Mouse (Mus musculus): ENCODE measurements around the gene Rtkn2. TPM values are rescaled to one million over a fixed set of nuclear protein-coding genes. Genes with fewer than 3 reads are reported as not detected.
"Not testable (repeated sequence)": the region's sequence is repeated elsewhere in the genome, so short reads cannot be mapped to it uniquely, and the experiment has no call there.

The Rtkn2 gene
- polyA plus RNA-seq, 1 experiment, result 2.0 TPM

DNA sequence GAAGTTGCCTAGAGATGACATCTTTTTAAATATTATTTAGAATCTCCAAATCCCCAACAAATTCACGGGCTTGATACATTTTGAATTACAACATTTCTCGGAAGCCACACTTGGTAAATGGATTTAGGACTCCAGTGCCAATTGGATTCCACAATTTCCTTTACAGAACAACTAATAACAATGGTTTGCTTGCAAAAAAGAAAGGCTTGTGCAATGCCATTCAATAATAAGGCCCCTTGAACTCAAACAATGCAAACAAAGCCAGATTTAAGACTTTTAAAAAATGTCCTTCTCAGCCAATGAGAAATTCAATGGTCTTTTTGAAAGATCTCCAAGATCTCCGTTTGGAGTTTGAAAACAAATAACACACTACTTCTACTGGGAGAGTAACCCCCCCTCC, 114.1 kb downstream of the Rtkn2 start:
- WGBS, result 79% methylated on average over 3 of the region's 3 CpGs
- H3K4me3 ChIP-seq (replicated peaks; ENCODE audit: insufficient read depth, low read depth, low read length), result no peak overlapping the region
- no peak for DNase-seq
- H3K27ac ChIP-seq (ENCODE audit: insufficient read depth, low read length), result no peak overlapping the region
- peaks cover 7% of the 10 kb centered on the region; the same call in 1 of the 2 replicates for H3K4me1 ChIP-seq (ENCODE audit: control insufficient read depth, insufficient read depth, low read length)
- TF ChIP-seq CTCF (IDR thresholded peaks at IDR 0.05; ENCODE audit: borderline replicate concordance, insufficient read depth, low read depth, low read length) (no peak), POLR2A (IDR thresholded peaks at IDR 0.05; ENCODE audit: borderline replicate concordance, insufficient read depth, low read length) (no peak)
- no peaks in the 10 kb centered on the region for H3K27me3 ChIP-seq (ENCODE audit: control insufficient read depth, insufficient read depth, low read length)

GRCm38 (mm10) chr10:68095136-68095535, 115.8 kb downstream of the Rtkn2 start:
- no peaks in the 10 kb centered on the region for H3K27me3 ChIP-seq (ENCODE audit: control insufficient read depth, insufficient read depth, low read length)
- no peak overlapping the region for H3K4me3 ChIP-seq (replicated peaks; ENCODE audit: insufficient read depth, low read depth, low read length)
- TF ChIP-seq POLR2A (IDR thresholded peaks at IDR 0.05; ENCODE audit: borderline replicate concordance, insufficient read depth, low read length) (no peak), CTCF (IDR thresholded peaks at IDR 0.05; ENCODE audit: borderline replicate concordance, insufficient read depth, low read depth, low read length) (no peak)
- H3K27ac ChIP-seq (ENCODE audit: insufficient read depth, low read length), result no peak overlapping the region
- DNase-seq, result no peak
- 91% methylated on average over 2 of the region's 2 CpGs for WGBS
- H3K4me1 ChIP-seq (ENCODE audit: control insufficient read depth, insufficient read depth, low read length), result peaks cover 7% of the 10 kb centered on the region; the same call in 1 of the 2 replicates

DNA sequence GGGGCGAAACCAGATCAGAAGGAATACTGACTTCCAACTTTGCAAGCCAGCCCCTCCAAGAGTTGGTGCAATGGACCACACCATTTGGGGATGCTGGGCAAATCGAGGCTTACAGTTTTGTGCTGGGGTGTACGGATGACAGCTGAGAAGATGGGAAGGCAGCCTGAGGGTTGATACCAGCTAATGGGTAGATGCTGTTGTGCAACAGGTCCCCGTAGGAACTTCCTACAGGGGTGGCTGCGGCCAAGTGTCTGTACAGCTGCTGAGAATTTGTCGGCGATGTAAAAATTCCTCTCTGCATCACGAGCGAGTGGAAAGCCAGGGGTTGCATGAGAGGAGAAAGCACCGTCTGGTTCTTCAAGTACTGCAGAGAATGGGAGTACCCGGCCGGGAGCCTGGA, 117.0 kb downstream of the Rtkn2 start:
- Histone ChIP-seq H3K27ac (ENCODE audit: insufficient read depth, low read length) (no peak overlapping the region), H3K4me1 (ENCODE audit: control insufficient read depth, insufficient read depth, low read length) (no peaks in the 10 kb centered on the region), H3K4me3 (replicated peaks; ENCODE audit: insufficient read depth, low read depth, low read length) (no peak overlapping the region), H3K27me3 (ENCODE audit: control insufficient read depth, insufficient read depth, low read length) (no peaks in the 10 kb centered on the region)
- TF ChIP-seq POLR2A (IDR thresholded peaks at IDR 0.05; ENCODE audit: borderline replicate concordance, insufficient read depth, low read length) (no peak), CTCF (IDR thresholded peaks at IDR 0.05; ENCODE audit: borderline replicate concordance, insufficient read depth, low read depth, low read length) (no peak)
- 94% methylated on average over 12 of the region's 12 CpGs for WGBS
- no peak for DNase-seq

- Histone ChIP-seq H3K27ac (ENCODE audit: insufficient read depth, low read length) (no peak overlapping the region), H3K27me3 (ENCODE audit: control insufficient read depth, insufficient read depth, low read length) (no peaks in the 10 kb centered on the region), H3K4me3 (replicated peaks; ENCODE audit: insufficient read depth, low read depth, low read length) (no peak overlapping the region), H3K4me1 (ENCODE audit: control insufficient read depth, insufficient read depth, low read length) (0 out of 2 replicates have a peak, but pooled peaks cover 2% of the 10 kb centered on the region)
- TF ChIP-seq POLR2A (IDR thresholded peaks at IDR 0.05; ENCODE audit: borderline replicate concordance, insufficient read depth, low read length) (no peak), CTCF (IDR thresholded peaks at IDR 0.05; ENCODE audit: borderline replicate concordance, insufficient read depth, low read depth, low read length) (no peak)
- WGBS, result 83% methylated on average over 19 of the region's 19 CpGs
- no peak for DNase-seq
Measured at GRCm38 (mm10) chr10:68097821-68098675, 118.7 kb downstream of the Rtkn2 start.

DNA sequence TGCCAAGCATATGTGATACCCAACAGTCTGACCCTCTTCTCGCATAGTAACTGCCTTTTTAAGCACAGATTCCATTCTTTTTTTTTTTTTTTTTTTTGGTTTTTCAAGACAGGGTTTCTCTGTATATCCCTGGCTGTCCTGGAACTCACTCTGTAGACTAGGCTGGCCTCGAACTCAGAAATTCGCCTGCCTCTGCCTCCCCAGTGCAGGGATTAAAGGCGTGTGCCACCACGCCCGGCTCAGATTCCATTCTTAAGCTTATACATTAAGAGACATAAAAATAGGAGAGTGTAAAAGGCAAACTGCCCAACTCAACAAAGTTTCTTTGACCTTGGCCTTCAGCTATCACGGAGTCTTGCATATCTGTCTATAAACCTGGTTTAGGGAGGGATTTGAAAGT, 120.4 kb downstream of the Rtkn2 start:
- not testable (repeated sequence) for H3K4me3 ChIP-seq (replicated peaks; ENCODE audit: insufficient read depth, low read depth, low read length); H3K27ac ChIP-seq (ENCODE audit: insufficient read depth, low read length); H3K4me1 ChIP-seq (ENCODE audit: control insufficient read depth, insufficient read depth, low read length); H3K27me3 ChIP-seq (ENCODE audit: control insufficient read depth, insufficient read depth, low read length); DNase-seq
- WGBS, result 94% methylated on average over 7 of the region's 7 CpGs

DNA sequence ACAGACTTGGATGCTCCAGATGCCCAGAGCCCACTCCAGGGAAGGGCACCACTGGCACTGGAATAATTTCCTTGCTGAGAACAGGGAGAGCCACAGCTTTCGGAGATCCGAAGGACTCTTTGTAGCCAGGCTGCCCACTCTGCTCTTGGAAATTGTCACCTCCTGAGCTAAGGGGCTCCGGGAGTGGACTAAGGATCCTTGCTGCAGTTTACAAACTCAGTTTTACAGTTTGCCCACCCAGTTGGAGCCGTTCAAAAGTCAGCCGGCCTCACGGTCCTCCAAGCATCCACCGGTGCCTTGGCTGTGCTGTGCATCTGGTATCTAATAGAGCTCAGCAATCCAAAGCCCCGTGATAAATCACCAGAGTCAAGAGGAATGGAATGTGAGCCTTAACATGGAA, 121.1 kb downstream of the Rtkn2 start:
- H3K4me3 ChIP-seq (replicated peaks; ENCODE audit: insufficient read depth, low read depth, low read length), result no peak overlapping the region
- 0 out of 2 replicates have a peak, but pooled peaks cover 2% of the 10 kb centered on the region for H3K4me1 ChIP-seq (ENCODE audit: control insufficient read depth, insufficient read depth, low read length)
- DNase-seq, result no peak
- WGBS, result 75% methylated on average over 8 of the region's 8 CpGs
- TF ChIP-seq POLR2A (IDR thresholded peaks at IDR 0.05; ENCODE audit: borderline replicate concordance, insufficient read depth, low read length) (no peak), CTCF (IDR thresholded peaks at IDR 0.05; ENCODE audit: borderline replicate concordance, insufficient read depth, low read depth, low read length) (no peak)
- no peaks in the 10 kb centered on the region for H3K27me3 ChIP-seq (ENCODE audit: control insufficient read depth, insufficient read depth, low read length)
- no peak overlapping the region for H3K27ac ChIP-seq (ENCODE audit: insufficient read depth, low read length)

DNA sequence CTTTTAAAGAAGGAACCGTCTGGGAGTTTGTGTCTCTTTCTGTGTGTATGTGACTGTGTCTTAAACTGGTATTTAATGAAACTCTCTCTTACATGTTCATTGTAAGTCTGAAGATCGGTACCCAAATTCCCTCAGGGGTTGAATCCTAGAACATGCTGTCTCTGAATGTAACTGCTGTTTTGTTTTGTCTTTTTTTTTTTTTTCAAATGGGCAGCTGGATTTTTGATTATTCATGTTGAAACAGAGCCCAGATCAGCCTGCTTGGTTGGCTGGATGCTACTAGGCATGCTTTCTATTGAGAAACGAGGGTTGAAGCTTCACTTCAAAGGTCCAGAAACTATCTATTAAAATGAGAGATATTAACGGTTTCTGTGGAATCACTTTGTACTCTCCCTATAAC, 121.9 kb downstream of the Rtkn2 start:
- no peak for DNase-seq
- 0 out of 2 replicates have a peak, but pooled peaks cover 2% of the 10 kb centered on the region for H3K4me1 ChIP-seq (ENCODE audit: control insufficient read depth, insufficient read depth, low read length)
- 49% methylated on average over 4 of the region's 4 CpGs for WGBS
- H3K27ac ChIP-seq (ENCODE audit: insufficient read depth, low read length), result no peak overlapping the region
- no peaks in the 10 kb centered on the region for H3K27me3 ChIP-seq (ENCODE audit: control insufficient read depth, insufficient read depth, low read length)
- TF ChIP-seq POLR2A (IDR thresholded peaks at IDR 0.05; ENCODE audit: borderline replicate concordance, insufficient read depth, low read length) (no peak), CTCF (IDR thresholded peaks at IDR 0.05; ENCODE audit: borderline replicate concordance, insufficient read depth, low read depth, low read length) (no peak)
- no peak overlapping the region for H3K4me3 ChIP-seq (replicated peaks; ENCODE audit: insufficient read depth, low read depth, low read length)

DNA sequence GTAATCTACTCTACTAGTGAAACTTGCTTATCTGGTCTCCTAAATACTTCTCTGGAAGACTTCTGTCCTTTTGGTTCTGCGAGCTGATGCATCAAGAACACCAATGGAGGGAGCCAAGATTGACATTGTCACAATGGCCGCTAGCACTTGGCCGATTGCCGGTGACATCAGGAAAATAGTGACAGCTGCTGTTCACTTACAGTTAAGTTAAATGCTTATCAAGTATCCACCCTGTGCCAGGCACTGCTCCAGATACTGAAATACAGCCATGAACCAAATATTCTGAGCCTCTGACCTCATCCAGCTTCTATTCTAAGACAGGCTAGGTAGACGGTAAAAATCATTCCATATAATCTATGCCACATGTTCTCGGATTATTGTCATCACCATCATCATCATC, 123.2 kb downstream of the Rtkn2 start:
- no peak for TF ChIP-seq POLR2A (IDR thresholded peaks at IDR 0.05; ENCODE audit: borderline replicate concordance, insufficient read depth, low read length)
- TF ChIP-seq CTCF (IDR thresholded peaks at IDR 0.05; ENCODE audit: borderline replicate concordance, insufficient read depth, low read depth, low read length), result no peak
- H3K27me3 ChIP-seq (ENCODE audit: control insufficient read depth, insufficient read depth, low read length), result no peaks in the 10 kb centered on the region
- H3K27ac ChIP-seq (ENCODE audit: insufficient read depth, low read length), result no peak overlapping the region
- DNase-seq, result no peak
- WGBS, result 70% methylated on average over 6 of the region's 6 CpGs
- 0 out of 2 replicates have a peak, but pooled peaks cover 2% of the 10 kb centered on the region for H3K4me1 ChIP-seq (ENCODE audit: control insufficient read depth, insufficient read depth, low read length)
- no peak overlapping the region for H3K4me3 ChIP-seq (replicated peaks; ENCODE audit: insufficient read depth, low read depth, low read length)

All from cerebellum, adult 2 months (tissue).